Mouse (Mus musculus): ENCODE measurements around the gene Hnrnpa0.

GRCm38 (mm10) chr13:58177511-58178208, 49.3 kb upstream of the Hnrnpa0 start:
- no peak for TF ChIP-seq SRF (IDR thresholded peaks at IDR 0.05; ENCODE audit: control insufficient read depth, insufficient read length, low read depth)
- no peak for TF ChIP-seq POLR2A (IDR thresholded peaks at IDR 0.05; ENCODE audit: insufficient read length, low read depth)
- no peak for TF ChIP-seq USF1 (IDR thresholded peaks at IDR 0.05; ENCODE audit: low read depth)
- no peak for TF ChIP-seq E2F4 (IDR thresholded peaks at IDR 0.05; ENCODE audit: insufficient read depth)
- no peak for TF ChIP-seq MYOG (IDR thresholded peaks at IDR 0.05; ENCODE audit: control insufficient read depth in 1 of 3, insufficient read depth in 1 of 3, insufficient read length in 2 of 3, low read depth in 2 of 3)
- no peak for TF ChIP-seq MYOD1 (IDR thresholded peaks at IDR 0.05; ENCODE audit: control insufficient read depth in 1 of 3, insufficient read length in 2 of 3, low read depth in 2 of 3)
- no peak for TF ChIP-seq TCF12 (IDR thresholded peaks at IDR 0.05; ENCODE audit: insufficient read depth, poor library complexity, severe bottlenecking)
- no peak for TF ChIP-seq POLR2AphosphoS2 (IDR thresholded peaks at IDR 0.05; ENCODE audit: insufficient read length, low read depth)
